Mouse (Mus musculus) hindbrain, embryonic 11.5 days (tissue): ENCODE measurements at regions not wholly inside any gene's neighbourhood (a gene's known extent, or its start where the extent isn't known, plus 50 kb on each side); places are given as distances from the start of the nearest gene placed in this dataset.
A peak's percentile ranks its signal among the peaks of the same experiment; 100 is the strongest.

Source experiments
- ATAC-seq: fragments of 200-750 bp; cut with Nextera tagmentation; 2 replicates; pipeline ENCODE4 v1.8.0; 2017; ENCODE audit warnings: mild to moderate bottlenecking, moderate TSS enrichment, moderate library complexity; ENCODE audit not compliant: low FRiP score
- DNase-seq: peaks from one replicate; pipeline ENCODE4 v3.0.0-alpha.2; 2015; ENCODE audit warnings: low spot score
- H3K27ac ChIP-seq: fragments of 300-500 bp; sonication (generic); 2 replicates; pipeline ENCODE4 v1.5.1; 2014; ENCODE audit warnings: mild to moderate bottlenecking, low read depth, low read length
- H3K27me3 ChIP-seq: fragments of 300-500 bp; sonication (generic); 2 replicates; pipeline ENCODE4 v1.6.1; 2014; ENCODE audit warnings: mild to moderate bottlenecking, low read length, moderate library complexity, mixed read lengths; ENCODE audit not compliant: control insufficient read depth, insufficient read depth
- H3K36me3 ChIP-seq: fragments of 300-500 bp; sonication (generic); 2 replicates; pipeline ENCODE4 v1.6.1; 2014; ENCODE audit warnings: mild to moderate bottlenecking, low read length, moderate library complexity, mixed read lengths; ENCODE audit not compliant: control insufficient read depth, insufficient read depth
- H3K4me1 ChIP-seq: fragments of 300-500 bp; sonication (generic); replicated peaks from 2 replicates; pipeline ENCODE4 v1.6.1; 2014; ENCODE audit warnings: low read length, mixed read lengths; ENCODE audit not compliant: control insufficient read depth, insufficient read depth
- H3K4me2 ChIP-seq: fragments of 300-500 bp; sonication (generic); replicated peaks from 2 replicates; pipeline ENCODE4 v1.6.1; 2014; ENCODE audit warnings: mild to moderate bottlenecking, low read depth, low read length
- H3K4me3 ChIP-seq: fragments of 300-500 bp; sonication (generic); 2 replicates; pipeline ENCODE4 v1.5.1; 2014; ENCODE audit warnings: low read depth, low read length
- H3K9ac ChIP-seq: fragments of 300-500 bp; sonication (generic); 2 replicates; pipeline ENCODE4 v1.6.1; 2014; ENCODE audit warnings: low read depth, low read length
- H3K9me3 ChIP-seq: fragments of 300-500 bp; sonication (generic); 2 replicates; pipeline ENCODE4 v1.6.1; 2016; ENCODE audit warnings: low read length; ENCODE audit not compliant: control insufficient read depth
- WGBS: fragments of 180-500 bp; shearing (Covaris S2); extraction: QIAGEN DNeasy Blood & Tissue Kit; methylation state at CpG from one replicate; pipeline ENCODE4 v1.1.7; 2014; 5-methylcytosine and 5-hydroxymethylcytosine counted together

DNA sequence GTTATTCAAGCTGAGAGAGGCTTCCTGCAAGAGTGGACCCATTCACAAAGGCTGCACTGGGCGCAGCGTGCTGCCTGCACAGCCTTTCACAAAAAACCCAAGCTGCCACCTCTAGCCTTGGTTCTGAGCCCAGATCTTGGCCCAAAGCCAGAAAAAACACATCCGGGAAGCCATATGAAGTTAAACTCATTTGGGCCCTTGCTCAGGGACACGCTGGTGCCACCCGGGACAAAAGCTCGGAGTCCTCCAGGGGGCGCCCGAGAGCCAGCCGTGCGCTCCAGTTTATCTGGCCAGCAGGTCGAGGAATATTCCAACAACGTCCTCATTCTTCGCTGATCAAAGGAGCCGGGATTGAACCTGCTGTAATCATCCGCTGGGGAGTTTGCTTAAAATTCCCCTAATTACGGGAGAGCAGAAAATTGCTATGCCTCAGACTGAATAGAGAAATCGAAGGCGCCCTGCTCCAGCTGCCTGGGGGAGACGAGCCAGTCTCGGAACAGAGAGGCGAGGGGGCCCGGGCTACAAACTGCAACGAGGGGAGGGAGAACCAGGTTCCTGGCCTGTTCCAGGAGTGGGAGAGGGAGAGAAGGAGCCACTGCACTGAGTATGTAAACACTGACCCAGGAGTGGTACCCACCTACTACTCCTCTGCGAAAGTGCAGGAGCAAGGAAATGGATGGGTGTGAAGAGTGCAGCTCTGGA lies 123.0 kb upstream of the Thy1 start:
- H3K27ac ChIP-seq, result no peak overlapping the region
- no peaks in the 10 kb centered on the region for H3K36me3 ChIP-seq
- ATAC-seq, result peak; percentile 52
- H3K27me3 ChIP-seq, result 0 out of 2 replicates have a peak, but pooled peaks cover 2% of the 10 kb centered on the region
- no peak overlapping the region for H3K9ac ChIP-seq
- H3K4me2 ChIP-seq, result no peak overlapping the region
- peak; percentile 89 for DNase-seq
- H3K4me1 ChIP-seq, result no peaks in the 10 kb centered on the region; the same call in none of the 2 replicates
- no peak overlapping the region for H3K4me3 ChIP-seq
- no peaks in the 10 kb centered on the region for H3K9me3 ChIP-seq
- WGBS, result 13% methylated on average over 24 of the region's 24 CpGs

DNA sequence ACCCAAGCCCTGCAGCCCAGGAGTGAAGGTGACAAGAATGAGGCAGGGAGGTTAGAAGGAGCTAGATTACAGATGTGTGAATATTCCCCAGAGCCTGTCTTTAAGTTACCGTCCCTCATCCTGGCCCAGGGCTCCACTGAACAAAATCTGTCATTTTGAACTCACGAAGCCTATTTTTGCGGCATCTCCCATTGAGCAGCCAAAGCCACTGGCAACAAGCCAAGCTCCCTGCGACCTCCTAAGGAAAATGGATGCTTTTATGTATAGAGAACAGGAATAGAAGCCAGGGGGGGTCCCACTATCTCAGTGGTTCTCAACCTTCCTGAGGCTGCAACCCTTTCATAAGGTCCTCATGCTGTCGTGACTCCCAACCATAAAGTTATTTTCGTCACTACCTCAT lies 121.0 kb upstream of the Thy1 start:
- H3K4me3 ChIP-seq, result no peak overlapping the region
- no peaks in the 10 kb centered on the region for H3K9me3 ChIP-seq
- H3K36me3 ChIP-seq, result no peaks in the 10 kb centered on the region
- no peak for DNase-seq
- no peak overlapping the region for H3K27ac ChIP-seq
- H3K27me3 ChIP-seq, result 0 out of 2 replicates have a peak, but pooled peaks cover 2% of the 10 kb centered on the region
- 67% methylated on average over 6 of the region's 6 CpGs for WGBS
- no peak for ATAC-seq
- H3K4me1 ChIP-seq, result no peaks in the 10 kb centered on the region; the same call in none of the 2 replicates
- no peak overlapping the region for H3K4me2 ChIP-seq
- H3K9ac ChIP-seq, result no peak overlapping the region

DNA sequence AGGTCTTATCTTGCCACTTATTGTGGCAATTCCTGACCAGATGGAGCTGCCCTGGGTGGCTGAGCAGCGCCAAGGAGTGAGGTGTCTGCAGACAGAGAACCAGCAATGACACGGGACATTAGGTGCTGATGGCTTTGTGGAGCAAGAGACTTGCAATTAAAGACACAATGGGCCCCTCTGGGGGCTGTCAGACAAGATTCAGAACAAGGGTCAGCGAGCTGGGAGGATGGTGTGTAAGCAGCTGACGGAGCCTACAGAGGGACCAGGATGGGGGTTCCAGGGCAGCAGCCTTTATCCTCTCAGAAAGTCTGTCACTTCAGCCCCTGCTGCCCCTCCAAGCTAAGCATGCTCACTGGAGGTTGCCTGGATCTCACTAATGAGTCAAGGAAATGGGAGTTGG lies 120.1 kb upstream of the Thy1 start:
- DNase-seq (no peak), ATAC-seq (no peak)
- Histone ChIP-seq H3K27ac (no peak overlapping the region), H3K9ac (no peak overlapping the region), H3K4me1 (no peaks in the 10 kb centered on the region; the same call in none of the 2 replicates), H3K4me2 (no peak overlapping the region), H3K27me3 (0 out of 2 replicates have a peak, but pooled peaks cover 2% of the 10 kb centered on the region), H3K4me3 (no peak overlapping the region), H3K36me3 (no peaks in the 10 kb centered on the region), H3K9me3 (no peaks in the 10 kb centered on the region)
- WGBS, result 26% methylated on average over 4 of the region's 4 CpGs

DNA sequence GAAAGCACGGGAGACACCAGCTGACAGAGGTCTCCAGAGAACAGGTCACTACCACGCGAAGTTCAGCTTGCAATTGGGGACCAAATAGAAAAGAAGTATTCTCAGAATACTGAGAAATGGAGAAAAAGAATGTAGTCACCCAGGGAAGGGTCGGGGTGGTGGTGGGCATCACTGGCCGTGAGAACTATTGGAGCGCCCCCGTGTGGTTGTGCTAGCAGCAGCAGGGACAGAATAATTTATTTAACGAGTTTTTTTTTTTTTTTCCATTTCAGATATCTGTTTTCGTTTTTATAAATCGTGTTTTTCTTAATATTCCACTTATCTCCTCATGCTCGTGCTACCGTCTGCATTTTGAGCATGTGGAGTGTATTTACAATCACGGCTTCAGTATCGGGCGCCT lies 118.4 kb upstream of the Thy1 start:
- no peak overlapping the region for H3K4me3 ChIP-seq
- H3K36me3 ChIP-seq, result no peaks in the 10 kb centered on the region
- no peaks in the 10 kb centered on the region for H3K9me3 ChIP-seq
- H3K4me1 ChIP-seq, result no peaks in the 10 kb centered on the region; the same call in none of the 2 replicates
- WGBS, result 31% methylated on average over 15 of the region's 15 CpGs
- 0 out of 2 replicates have a peak, but pooled peaks cover 2% of the 10 kb centered on the region for H3K27me3 ChIP-seq
- H3K4me2 ChIP-seq, result no peak overlapping the region
- DNase-seq, result peak; percentile 64
- H3K27ac ChIP-seq, result no peak overlapping the region
- no peak overlapping the region for H3K9ac ChIP-seq
- ATAC-seq, result no peak

DNA sequence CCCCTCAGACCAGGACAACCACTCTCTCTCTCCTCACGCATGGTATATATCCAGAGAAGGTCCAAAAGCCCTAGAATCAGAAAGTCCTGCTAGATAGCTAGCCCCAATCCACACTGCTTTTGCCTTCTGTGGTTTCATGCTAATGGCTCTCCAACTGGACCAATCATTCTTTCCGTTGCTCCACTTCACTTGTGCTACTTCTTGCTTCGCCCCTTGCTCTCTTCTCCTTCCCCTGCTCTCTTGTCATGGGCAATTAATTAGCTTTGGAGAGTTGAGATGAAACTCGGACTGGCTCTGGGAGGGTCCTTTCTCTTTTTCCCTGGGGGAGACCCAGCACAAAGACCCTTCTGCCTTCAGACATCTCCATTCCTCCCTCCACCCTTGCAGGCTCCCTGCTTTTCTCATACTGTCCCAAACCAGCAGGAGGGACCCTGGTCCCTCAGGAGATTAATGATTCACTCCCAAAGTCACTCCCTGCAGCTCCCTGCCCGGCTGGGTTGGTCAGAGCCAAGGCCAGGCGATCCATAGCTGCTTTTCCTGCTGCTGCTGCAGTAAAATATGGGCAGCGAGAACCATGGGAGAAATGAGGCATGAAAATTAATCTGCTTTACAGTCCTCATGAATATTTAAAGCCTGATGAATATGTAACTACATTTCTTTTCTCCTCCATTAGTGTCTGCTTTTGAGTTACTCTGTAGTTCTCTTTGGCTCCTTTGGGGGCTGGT lies 113.7 kb upstream of the Thy1 start:
- H3K36me3 ChIP-seq, result no peaks in the 10 kb centered on the region
- H3K9me3 ChIP-seq, result no peaks in the 10 kb centered on the region
- H3K4me3 ChIP-seq, result no peak overlapping the region
- H3K9ac ChIP-seq, result no peak overlapping the region
- H3K4me1 ChIP-seq, result peaks cover 22% of the 10 kb centered on the region
- peak; percentile 85 for ATAC-seq
- peak; percentile 64 for DNase-seq
- 19% methylated on average over 7 of the region's 7 CpGs for WGBS
- peak overlapping the region; percentile 73 for H3K27ac ChIP-seq
- H3K4me2 ChIP-seq, result no peak overlapping the region
- 0 out of 2 replicates have a peak, but pooled peaks cover under 1% of the 10 kb centered on the region for H3K27me3 ChIP-seq

DNA sequence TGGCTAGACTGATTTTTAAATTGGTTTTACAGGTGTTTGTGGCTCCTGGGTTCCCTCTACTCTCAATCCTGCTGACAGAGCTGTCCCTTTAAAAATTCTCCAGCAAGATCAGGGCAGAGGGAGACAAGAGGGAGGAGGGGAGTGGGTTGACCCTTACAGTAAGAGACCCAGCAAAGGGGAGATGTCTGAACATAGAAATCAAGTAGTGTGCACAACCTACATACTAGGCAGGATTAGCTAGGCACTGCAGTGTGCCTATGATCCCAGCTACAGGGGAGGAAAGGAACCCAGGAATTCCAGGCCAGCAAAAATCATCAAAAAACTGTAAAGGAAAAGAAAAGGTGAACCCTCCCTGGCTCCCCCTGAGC lies 113.2 kb upstream of the Thy1 start:
- no peak overlapping the region for H3K9ac ChIP-seq
- no peaks in the 10 kb centered on the region for H3K36me3 ChIP-seq
- peak overlapping the region; percentile 73 for H3K27ac ChIP-seq
- H3K4me2 ChIP-seq, result no peak overlapping the region
- no peak for DNase-seq
- no peaks in the 10 kb centered on the region for H3K9me3 ChIP-seq
- ATAC-seq, result no peak
- H3K4me1 ChIP-seq, result peaks cover 24% of the 10 kb centered on the region
- H3K4me3 ChIP-seq, result no peak overlapping the region
- peaks cover 3% of the 10 kb centered on the region; the same call in 1 of the 2 replicates for H3K27me3 ChIP-seq

DNA sequence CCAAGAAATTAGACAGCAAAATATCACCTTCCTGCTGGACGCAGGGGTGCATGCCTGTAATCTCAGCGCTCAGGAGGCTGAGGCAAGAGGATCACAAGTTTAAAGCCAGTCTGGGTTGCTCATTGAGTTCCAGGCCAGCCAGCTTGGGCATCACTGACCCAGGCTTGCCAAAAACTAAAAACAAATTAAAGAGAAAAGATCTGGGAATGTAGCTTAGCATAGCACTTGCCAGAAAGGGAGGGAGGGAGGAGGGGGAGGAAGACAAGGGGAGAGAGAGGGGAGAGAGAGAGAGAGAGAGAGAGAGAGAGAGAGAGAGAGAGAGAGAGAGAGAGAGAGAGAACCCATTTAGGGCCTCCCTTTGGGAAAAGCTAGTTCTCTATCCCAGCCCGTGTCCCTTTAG lies 112.7 kb upstream of the Thy1 start:
- no peaks in the 10 kb centered on the region for H3K9me3 ChIP-seq
- ATAC-seq (no peak), DNase-seq (no peak)
- no peak overlapping the region for H3K9ac ChIP-seq
- H3K27me3 ChIP-seq, result peaks cover 3% of the 10 kb centered on the region; the same call in 1 of the 2 replicates
- peak overlapping the region; percentile 73 for H3K27ac ChIP-seq
- H3K36me3 ChIP-seq, result no peaks in the 10 kb centered on the region
- H3K4me1 ChIP-seq, result peaks cover 24% of the 10 kb centered on the region
- H3K4me3 ChIP-seq, result no peak overlapping the region
- H3K4me2 ChIP-seq, result no peak overlapping the region
- 71% methylated on average over 3 of the region's 3 CpGs for WGBS

DNA sequence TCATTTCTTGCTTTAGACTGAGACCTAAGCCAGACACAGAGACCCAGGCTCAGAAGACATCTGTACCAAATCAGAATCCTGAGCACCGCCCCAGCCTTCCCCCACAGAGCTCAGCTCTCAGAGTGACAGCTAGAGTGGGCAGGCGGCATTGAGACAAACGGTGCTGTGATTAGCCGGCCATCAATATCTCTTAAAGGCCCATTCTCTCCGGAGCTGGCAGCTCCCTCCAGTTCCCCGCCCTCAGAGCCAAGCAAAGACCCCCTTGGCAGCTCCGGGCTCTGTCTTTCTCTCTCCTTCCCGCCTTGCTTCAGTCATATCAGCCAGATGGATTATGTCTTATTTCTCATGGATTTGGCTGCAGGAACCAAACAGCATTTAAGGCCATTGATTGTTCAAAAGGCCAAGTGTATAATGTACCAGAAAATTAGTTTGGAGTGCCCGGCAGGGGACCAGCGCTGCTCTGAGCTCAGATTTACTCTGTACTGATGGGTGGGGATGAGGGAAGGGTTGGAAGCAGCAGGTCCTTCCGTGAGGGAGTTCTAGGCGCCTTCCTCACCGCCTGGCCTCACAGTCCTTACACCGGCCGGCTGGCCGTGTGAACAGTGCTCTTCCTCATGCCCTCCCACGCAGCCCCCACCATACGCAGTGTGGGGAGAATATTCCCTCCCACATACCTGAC lies 109.0 kb upstream of the Thy1 start:
- ATAC-seq, result peak; percentile 50
- no peak overlapping the region for H3K27ac ChIP-seq
- no peaks in the 10 kb centered on the region for H3K9me3 ChIP-seq
- H3K36me3 ChIP-seq, result no peaks in the 10 kb centered on the region
- H3K4me2 ChIP-seq, result 0 out of 2 replicates have a peak overlapping the region, but pooled peaks have one; percentile 9
- no peak overlapping the region for H3K4me3 ChIP-seq
- WGBS, result 15% methylated on average over 18 of the region's 18 CpGs
- H3K9ac ChIP-seq, result no peak overlapping the region
- peak; percentile 57 for DNase-seq
- peaks cover 3% of the 10 kb centered on the region; the same call in 1 of the 2 replicates for H3K27me3 ChIP-seq
- peaks cover 24% of the 10 kb centered on the region for H3K4me1 ChIP-seq
